32 mouse cellular contexts compared by ENCODE assay signal in genomic region chr10:59844686-59845085, GRCm38 (mm10). TPM values are rescaled to one million over a fixed set of nuclear protein-coding genes. Genes with fewer than 3 reads are reported as not detected.
DNase-seq lines count a peak whose midpoint lies in the region; ATAC-seq and TF ChIP-seq lines count a peak whose summit lies in the region.
"Had no signal": no experiment of that assay in that cellular context is flagged by ENCODE, and none has a peak within 500 bp of the region (broad histone marks: within the 10 kb centered on the region; RNA-seq: fewer than 3 reads in every experiment).

No protein-coding gene starts in this region.

- peak; percentile 56 for DNase-seq in adrenal gland, adult 2 months
- no peak for DNase-seq in adrenal gland, adult 8-10 months
- peak; percentile 28 for DNase-seq in heart, adult 8-10 months (ENCODE audit: low spot score)
- no peak for DNase-seq in heart, postnatal 4 days
- DNase-seq in CH12.LX (ENCODE audit: extremely low read depth), result peak; percentile 56
- DNase-seq in gastrocnemius, postnatal 25 days, result peak; percentile 43
- DNase-seq in frontal cortex, postnatal 36 days (ENCODE audit: low spot score in 2 of 2), result no peak
- DNase-seq: cerebellum, adult 11 months; cerebellum, adult 9-10 months; cerebellum, postnatal 36 days; embryo, embryonic 11 days; kidney, adult 9 months; kidney, postnatal 14 days; layer of hippocampus, adult 9-11 months; liver; lung, embryonic 14.5 days; spleen, adult 18-20 months; thymus, adult 18-20 months; thymus, postnatal 25 days had no signal

- in situ Hi-C loops in CH12.LX (cut with MboI; ENCODE audit: low pct_ligation_motif_present, low pct_unique_long_range_greater_than_20kb, low sequenced_read_pairs), result no loop called here

- ATAC-seq in liver, embryonic 12.5 days, result no peak
- ATAC-seq: forebrain, embryonic 14.5 days; inflammation-experienced regulatory T-cells, adult 6 months; Patski had no signal

- no peak for TF ChIP-seq RAD21 in CH12.LX (IDR thresholded peaks at IDR 0.05; ENCODE audit: low read depth, low read length)

- H3K4me1 ChIP-seq in CH12.LX (ENCODE audit: control insufficient read depth in 1 of 2, insufficient read depth in 2 of 2), result peaks cover 3 to 24% of the 10 kb centered on the region in 2 experiments
- H3K4me1 ChIP-seq in liver, embryonic 12.5 days, result no peaks in the 10 kb centered on the region; the same call in 1 of the 2 replicates
- H3K4me1 ChIP-seq: embryonic facial prominence, embryonic 12.5 days; liver, embryonic 15.5 days had no signal

- no peak for TF ChIP-seq CTCF in CH12.LX (conservative IDR thresholded peaks at IDR 0.05 in 1 of 2, IDR thresholded peaks at IDR 0.05 in 1 of 2; ENCODE audit: low read depth in 2 of 2, low read length in 2 of 2)

- H3K27ac ChIP-seq in CH12.LX (ENCODE audit: insufficient read depth, low read depth), result no peak overlapping the region
- no peak overlapping the region for H3K27ac ChIP-seq in liver, embryonic 12.5 days
- H3K27ac ChIP-seq: embryonic facial prominence, embryonic 12.5 days; hindbrain, embryonic 10.5 days; hindbrain, embryonic 15.5 days; liver, embryonic 15.5 days had no signal

- dilution Hi-C loops in CH12.LX (cut with MboI; ENCODE audit: extremely low pct_ligation_motif_present, extremely low pct_unique_long_range_greater_than_20kb, low sequenced_read_pairs), result no loop called here

- TF ChIP-seq POLR2A in CH12.LX (IDR thresholded peaks at IDR 0.05; ENCODE audit: low read depth, low read length), result no peak

- no peak overlapping the region for H3K4me2 ChIP-seq in CH12.LX (ENCODE audit: insufficient read depth, low read depth, poor library complexity, severe bottlenecking)
- H3K4me2 ChIP-seq in liver, embryonic 12.5 days, result no peak overlapping the region
- H3K4me2 ChIP-seq: embryonic facial prominence, embryonic 12.5 days; heart, embryonic 11.5 days; hindbrain, embryonic 15.5 days; liver, embryonic 15.5 days; lung, embryonic 14.5 days; midbrain, embryonic 11.5 days; neural tube, embryonic 13.5 days had no signal

- no peak for TF ChIP-seq EP300 in CH12.LX (IDR thresholded peaks at IDR 0.05; ENCODE audit: low read length)

- H3K9ac ChIP-seq in CH12.LX (ENCODE audit: insufficient read depth, low read depth), result no peak overlapping the region
- no peak overlapping the region for H3K9ac ChIP-seq in liver, embryonic 12.5 days
- H3K9ac ChIP-seq: embryonic facial prominence, embryonic 12.5 days; hindbrain, embryonic 15.5 days; liver, embryonic 15.5 days; lung, embryonic 14.5 days; neural tube, embryonic 13.5 days had no signal

- no peaks in the 10 kb centered on the region for H3K27me3 ChIP-seq in CH12.LX (replicated peaks)
- no peaks in the 10 kb centered on the region for H3K27me3 ChIP-seq in liver, embryonic 12.5 days (replicated peaks)
- H3K27me3 ChIP-seq: embryonic facial prominence, embryonic 12.5 days; hindbrain, embryonic 15.5 days; liver, embryonic 15.5 days; neural tube, embryonic 13.5 days; Patski had no signal

- WGBS in liver, embryonic 12.5 days (ENCODE audit: insufficient replicate concordance), result 80% methylated on average over 9 of the region's 9 CpGs

- no peak overlapping the region for H3K4me3 ChIP-seq in CH12.LX (replicated peaks in 1 of 3; ENCODE audit: low read depth in 2 of 3, low read length in 2 of 3, poor library complexity in 1 of 3)
- H3K4me3 ChIP-seq in liver, embryonic 12.5 days, result no peak overlapping the region
- H3K4me3 ChIP-seq: embryonic facial prominence, embryonic 12.5 days; hindbrain, embryonic 10.5 days; hindbrain, embryonic 15.5 days; liver, embryonic 15.5 days; myocyte; neural tube, embryonic 13.5 days had no signal

- no peaks in the 10 kb centered on the region for H3K79me2 ChIP-seq in CH12.LX (replicated peaks; ENCODE audit: control insufficient read depth, extremely low read depth, insufficient read depth, poor library complexity, severe bottlenecking)

- H3K36me3 ChIP-seq in CH12.LX (replicated peaks in 1 of 2; ENCODE audit: control insufficient read depth in 1 of 2, insufficient read depth in 1 of 2, low read length in 1 of 2), result peaks cover 0 to 26% of the 10 kb centered on the region in 2 experiments
- no peaks in the 10 kb centered on the region for H3K36me3 ChIP-seq in liver, embryonic 12.5 days
- H3K36me3 ChIP-seq: embryonic facial prominence, embryonic 12.5 days; hindbrain, embryonic 15.5 days; liver, embryonic 15.5 days had no signal

- H3K9me3 ChIP-seq in CH12.LX (replicated peaks; ENCODE audit: low read length), result no peaks in the 10 kb centered on the region
- H3K9me3 ChIP-seq in liver, embryonic 12.5 days (replicated peaks), result no peaks in the 10 kb centered on the region
- H3K9me3 ChIP-seq: embryonic facial prominence, embryonic 12.5 days; G1E; hindbrain, embryonic 10.5 days; hindbrain, embryonic 15.5 days; liver, embryonic 15.5 days; neural tube, embryonic 13.5 days had no signal

TF ChIP-seq in CH12.LX, 34 proteins besides CTCF, POLR2A, EP300 and RAD21:
- 0 out of 2 replicates have a peak, but pooled peaks have one; percentile 27 for TF ChIP-seq JUN (IDR thresholded peaks at IDR 0.05; ENCODE audit: insufficient read depth, low read depth, low read length)
- 0 out of 2 replicates have a peak, but pooled peaks have one; percentile 6 for TF ChIP-seq ETS1 (conservative IDR thresholded peaks at IDR 0.05; ENCODE audit: low read depth, low read length)
- TF ChIP-seq MEF2A (IDR thresholded peaks at IDR 0.05; ENCODE audit: borderline replicate concordance, low read depth, low read length), result peak; percentile 78
- no peak for TF ChIP-seq MAFK (IDR thresholded peaks at IDR 0.05; ENCODE audit: insufficient replicate concordance, low read length)
TF ChIP-seq in CH12.LX: peak in this region for 3.

RNA-seq across cellular contexts. Expression of gene Dnajb12, which starts 34.7 kb away (rescaled TPM):
- total RNA-seq in adrenal gland, adult 2 months (2021), result 10 to 100 TPM; 56.0 to 63.9 TPM
- 48.8 and 67.3 TPM in 2 replicates for polyA plus RNA-seq in adrenal gland, adult 2 months (2012; rRNA removed)
- 10 to 100 TPM; 59.3 to 67.0 (median 62.9) TPM for total RNA-seq in adrenal gland, adult 8-10 months (2022)
- total RNA-seq in heart, adult 8-10 months (2022), result 10 to 100 TPM; 38.1 to 44.8 (median 44.4) TPM
- total RNA-seq in heart, postnatal 4 days (2021), result 10 to 100 TPM; 39.6 to 41.1 TPM
- total RNA-seq in CH12.LX (2012; rRNA removed) (17.0 and 21.5 TPM in 2 replicates), CH12.LX (2014; rRNA removed) (13.1 and 13.9 TPM in 2 replicates)
- polyA plus RNA-seq in CH12.LX (2012; ENCODE audit: insufficient read length, low read depth), result 30.3 and 35.9 TPM in 2 replicates
- 10 to 100 TPM; 49.4 to 49.8 TPM for total RNA-seq in gastrocnemius, postnatal 25 days (2021)
- polyA plus RNA-seq in liver, embryonic 12.5 days (2016; fragmentation: Nextera tagmentation; extraction: Ambion mirVana), result 18.0 and 18.7 TPM in 2 replicates

Comparison
In these comparisons a context has a peak if more than half of its experiments do, and no peak if none do; other contexts are left out.
1. DNase-seq: peak in adrenal gland, adult 2 months (single experiment), heart, adult 8-10 months (single experiment), CH12.LX (single experiment) and gastrocnemius, postnatal 25 days (single experiment); none in adrenal gland, adult 8-10 months (single experiment), heart, postnatal 4 days (single experiment) and frontal cortex, postnatal 36 days (0 of 2).